Mouse (Mus musculus): Measurements from ENCODE around the gene Gng7.
A peak's percentile ranks its signal among the peaks of the same experiment; 100 is the strongest.

Gng7 gene

DNA sequence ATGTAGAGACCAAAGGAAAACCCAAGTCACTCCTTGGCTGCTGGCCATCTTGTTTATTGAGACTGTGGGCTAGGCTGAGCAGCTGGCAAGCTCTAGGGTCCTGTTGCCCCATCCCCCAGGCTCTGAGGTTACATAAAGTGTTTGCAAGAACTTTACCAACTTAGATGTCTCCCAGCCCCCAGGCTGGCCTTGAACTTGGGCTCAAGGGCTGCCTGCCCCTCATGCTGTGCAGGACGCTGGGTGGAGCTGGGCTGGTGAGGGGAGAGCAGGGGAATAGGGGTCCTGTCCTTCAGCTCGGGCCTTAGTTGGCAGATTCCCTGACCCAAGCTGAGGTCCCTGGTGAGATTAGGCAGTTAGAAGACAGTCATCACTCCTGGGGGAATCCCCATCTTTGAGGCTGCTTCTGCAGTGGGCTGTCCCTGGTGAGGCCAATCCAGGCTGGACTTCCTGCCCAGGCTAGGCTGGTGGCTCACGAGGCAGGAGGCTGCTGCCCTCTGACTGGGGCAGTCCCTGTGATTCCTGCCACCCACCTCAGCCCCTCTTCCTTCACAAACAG, 47.6 kb downstream of the Gng7 start:
- DNase-seq (ENCODE audit: low spot score in 2 of 2) = no peak

DNA sequence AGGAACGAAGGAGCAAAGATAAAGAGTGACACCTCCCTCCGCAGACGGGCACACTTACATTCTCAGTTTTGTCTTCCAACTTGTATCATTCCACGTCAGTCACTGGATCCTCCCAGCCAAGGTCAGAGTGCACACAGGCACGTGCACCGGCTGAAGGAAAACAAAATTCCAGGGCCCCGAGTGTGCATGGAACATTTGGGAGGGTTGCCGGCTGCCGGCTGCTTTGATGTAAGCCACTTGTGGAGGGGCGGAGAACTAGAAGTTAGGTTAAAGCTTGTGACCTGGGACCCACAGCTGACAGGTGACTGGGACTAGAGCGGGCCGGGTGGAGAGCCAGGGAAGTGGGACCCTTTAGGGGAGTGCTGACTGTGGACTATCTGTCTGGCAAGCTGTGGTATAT, 48.4 kb downstream of the Gng7 start:
- no peak for DNase-seq (ENCODE audit: low spot score in 2 of 2)

- DNase-seq (ENCODE audit: low spot score in 2 of 2) = no peak
Observed at GRCm38 (mm10) chr10:80963031-80963975, 51.4 kb downstream of the Gng7 start.

- DNase-seq (ENCODE audit: low spot score in 2 of 2) = no peak
Observed at GRCm38 (mm10) chr10:80962585-80962984, 52.2 kb downstream of the Gng7 start.

DNA sequence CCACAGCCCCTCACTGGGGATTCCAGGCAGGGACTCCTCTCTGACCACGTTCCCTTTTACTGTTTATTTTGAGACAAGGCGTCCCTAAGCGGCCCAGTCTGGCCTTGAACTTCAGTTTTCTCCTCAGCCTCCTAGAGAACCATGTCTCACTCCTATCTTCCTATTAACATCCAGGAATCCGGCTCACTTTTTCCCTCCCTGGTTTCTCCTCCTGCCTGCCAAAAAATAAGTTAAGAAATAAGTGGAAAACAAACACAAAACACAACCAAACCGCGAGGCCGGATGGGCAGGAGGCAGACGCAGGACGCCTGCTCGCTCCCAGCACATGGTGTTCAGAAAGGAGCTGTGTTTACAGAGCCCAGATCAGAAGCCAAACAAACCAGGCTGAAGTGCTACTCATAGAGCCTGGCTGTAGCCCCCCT, 52.7 kb downstream of the Gng7 start:
- no peak for DNase-seq (ENCODE audit: low spot score in 2 of 2)

DNA sequence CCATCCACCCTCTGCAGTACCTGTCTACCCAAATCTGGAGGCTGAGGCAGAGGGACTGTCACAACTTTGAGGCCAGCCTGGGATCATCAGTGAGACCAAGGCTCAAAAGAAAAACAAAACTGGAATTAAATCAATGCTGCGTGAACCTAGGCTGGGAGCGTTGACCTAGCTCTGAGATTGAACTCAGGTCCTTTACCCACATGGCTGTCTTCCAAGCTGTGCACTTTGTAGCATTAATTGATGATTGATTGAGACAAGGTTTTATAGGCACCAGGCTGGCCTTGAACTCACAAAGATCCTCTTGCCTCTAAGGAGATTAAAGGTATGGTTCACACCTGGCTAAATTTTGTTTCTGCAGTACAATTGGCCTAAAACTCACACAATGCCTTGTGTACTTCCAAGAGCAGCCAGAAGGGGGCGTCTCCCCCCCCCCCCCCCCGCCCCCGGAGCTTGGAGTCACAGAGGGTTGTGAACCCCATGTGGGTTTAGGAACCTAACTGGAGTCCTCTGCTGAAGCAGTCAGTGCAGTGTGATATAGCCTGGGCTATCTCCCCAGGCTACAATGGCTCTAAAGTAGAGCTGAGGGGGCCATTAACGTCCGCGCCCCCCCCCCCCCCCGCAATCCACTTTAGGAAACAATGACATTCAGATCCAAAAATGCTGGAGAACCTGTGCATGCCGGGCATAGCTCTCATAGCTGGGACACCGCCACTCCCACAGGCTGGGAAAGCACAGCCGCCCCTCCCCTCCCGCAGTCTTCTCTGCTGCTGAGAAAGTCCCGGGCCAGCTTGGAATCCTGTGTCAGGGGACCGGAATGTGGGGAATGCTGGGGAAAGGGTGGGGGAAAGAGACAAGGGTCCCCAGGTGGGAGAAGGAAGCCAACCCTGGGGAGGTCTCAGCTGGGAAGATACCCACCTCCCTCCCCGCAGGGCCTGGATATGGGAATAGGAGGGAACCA, 53.9 kb downstream of the Gng7 start:
- no peak for DNase-seq (ENCODE audit: low spot score in 2 of 2)

- DNase-seq (ENCODE audit: low spot score in 2 of 2) = no peak
Observed at GRCm38 (mm10) chr10:80958979-80959637, 55.6 kb downstream of the Gng7 start.

DNA sequence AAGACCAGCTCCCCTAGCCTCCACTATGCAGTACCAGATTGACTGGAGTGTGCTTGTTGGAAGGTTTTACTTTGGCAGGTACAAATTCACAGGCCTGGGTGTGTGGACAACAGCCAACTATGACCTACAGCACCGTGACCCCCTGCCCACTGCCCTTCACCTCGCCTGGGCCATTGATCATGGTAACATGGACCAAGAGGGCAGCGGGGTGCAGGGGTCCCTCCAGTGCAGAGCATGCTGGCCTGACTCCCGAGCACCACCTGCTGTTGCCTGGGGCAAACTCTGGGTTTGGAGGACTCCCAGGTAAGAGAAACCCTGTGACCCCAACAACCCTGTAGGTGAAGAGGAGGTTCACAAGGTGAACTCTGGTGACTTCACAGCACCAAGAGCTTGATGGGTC, 57.0 kb downstream of the Gng7 start:
- no peak for DNase-seq (ENCODE audit: low spot score in 2 of 2)

DNA sequence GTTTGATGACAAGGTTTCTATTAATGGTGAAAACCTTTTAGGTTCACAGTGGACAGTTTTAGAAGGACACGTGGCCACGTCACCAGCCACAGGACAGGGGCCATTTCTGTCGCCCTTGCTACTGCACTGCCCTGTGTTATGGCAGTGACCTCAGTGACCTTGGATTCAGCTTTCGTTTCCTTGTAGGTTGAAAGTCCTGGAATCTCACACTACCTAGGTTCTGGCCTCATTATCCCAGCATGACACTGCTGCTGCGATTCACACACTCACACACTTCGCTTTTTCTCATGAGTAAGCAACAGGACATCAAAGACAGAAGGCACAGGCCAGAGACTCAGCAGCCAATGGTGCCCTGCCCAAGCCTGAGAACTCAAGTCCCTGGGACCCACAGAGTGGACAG, 57.8 kb downstream of the Gng7 start:
- DNase-seq (ENCODE audit: low spot score in 2 of 2) = no peak

DNA sequence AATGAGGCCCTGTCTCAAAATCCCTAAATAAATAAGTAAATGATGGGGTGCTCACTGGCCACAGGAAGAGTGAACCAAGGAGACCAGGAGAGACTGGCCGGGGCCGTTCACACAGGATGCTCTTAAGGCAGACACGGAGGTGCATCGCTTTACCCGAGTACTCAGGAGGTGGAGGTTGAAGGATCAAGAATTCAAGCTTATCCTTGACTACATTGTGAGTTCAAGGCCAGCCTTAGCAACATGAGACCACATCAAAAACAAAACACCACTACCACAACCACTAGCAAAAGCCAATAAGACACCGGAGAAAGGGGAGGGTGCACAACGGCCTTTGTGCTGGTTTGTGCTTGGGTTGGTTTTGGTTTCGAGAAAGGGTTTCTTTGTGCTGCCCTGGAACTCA, 58.4 kb downstream of the Gng7 start:
- no peak for DNase-seq (ENCODE audit: low spot score in 2 of 2)

DNA sequence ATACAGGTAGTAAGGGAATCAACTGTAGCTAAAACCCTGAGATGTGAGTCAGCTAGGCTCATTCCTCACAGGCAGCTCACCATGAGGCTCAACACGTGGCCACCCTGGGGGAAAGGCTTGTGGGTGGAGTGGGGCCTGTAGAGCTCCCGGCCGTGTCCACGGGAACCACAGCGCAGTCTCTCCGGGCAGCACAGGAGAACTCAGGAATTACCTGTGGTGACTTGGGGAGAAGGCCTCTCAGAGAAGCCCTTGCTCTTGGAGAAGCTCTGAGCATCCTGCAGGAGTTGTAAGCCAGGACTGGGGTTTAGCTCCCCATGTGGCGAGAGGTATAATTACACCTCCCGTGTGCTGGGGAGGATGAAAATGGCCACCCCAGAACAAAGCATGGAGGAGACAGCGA, 59.2 kb downstream of the Gng7 start:
- DNase-seq (ENCODE audit: low spot score in 2 of 2) = peak in 1 of 2 experiments; percentile 55

GRCm38 (mm10) chr10:80954843-80955242, 59.9 kb downstream of the Gng7 start:
- no peak for DNase-seq (ENCODE audit: low spot score in 2 of 2)

DNA sequence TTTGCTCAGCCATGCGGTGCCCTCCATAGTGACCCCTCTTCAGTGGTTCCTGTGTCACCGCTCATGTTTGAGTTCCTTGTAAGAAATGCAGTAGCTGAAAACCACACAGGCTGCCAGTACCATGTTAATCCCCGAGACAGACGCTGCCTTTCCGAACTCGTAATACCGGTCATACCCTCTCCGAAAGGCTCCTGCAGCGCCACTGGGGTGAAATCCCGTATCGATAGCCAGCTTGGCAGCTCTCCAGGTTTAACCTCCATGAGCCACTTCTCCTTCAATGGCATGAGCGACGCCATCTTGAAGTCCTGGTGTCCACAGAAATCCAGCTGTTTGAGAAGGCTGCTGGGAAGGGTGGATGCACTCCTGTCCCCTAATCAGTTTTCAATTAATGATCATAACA, 60.3 kb downstream of the Gng7 start:
- DNase-seq (ENCODE audit: low spot score in 2 of 2) = no peak

DNA sequence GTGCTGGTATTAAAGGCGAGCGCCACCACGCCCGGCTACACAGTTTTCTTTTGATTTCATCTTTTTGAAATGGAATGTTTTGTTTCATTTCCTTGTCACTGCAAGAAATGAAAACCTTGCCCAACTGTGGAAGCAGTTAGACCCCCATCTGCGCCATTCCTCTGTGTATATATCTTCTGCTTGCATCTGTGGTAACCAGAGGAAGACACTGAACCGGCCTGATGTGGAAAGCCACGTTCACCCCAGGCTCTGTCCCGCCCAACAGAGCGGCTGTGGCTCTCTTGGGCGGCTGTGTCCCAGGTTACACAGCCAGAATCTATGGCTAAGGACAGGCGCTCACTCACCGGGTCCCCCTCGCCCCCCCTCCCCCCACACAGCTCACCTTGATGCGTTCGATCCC, 62.3 kb downstream of the Gng7 start:
- DNase-seq (ENCODE audit: low spot score in 2 of 2) = no peak

GRCm38 (mm10) chr10:80951761-80952390, 62.9 kb downstream of the Gng7 start:
- DNase-seq (ENCODE audit: low spot score in 2 of 2) = no peak

DNA sequence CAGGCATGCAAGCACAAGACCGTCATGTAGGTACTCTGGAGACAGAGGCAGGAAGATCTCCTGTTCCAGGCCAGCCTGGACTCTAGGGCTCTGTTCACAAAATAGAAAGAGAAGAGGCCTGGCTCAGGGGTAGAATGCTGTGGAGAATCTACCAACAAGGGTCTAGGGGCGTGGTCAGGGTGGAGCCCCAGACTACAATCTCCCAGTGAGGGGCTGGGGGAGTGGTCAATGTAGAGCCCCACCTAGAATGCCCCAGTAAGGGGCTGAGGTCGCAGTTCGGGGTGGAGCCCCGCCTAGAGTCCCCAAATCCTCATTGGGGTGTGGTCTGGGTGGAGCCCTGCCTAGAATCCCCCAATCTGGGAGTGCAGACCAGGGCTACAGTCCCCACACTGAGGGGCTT, 64.4 kb downstream of the Gng7 start:
- no peak for DNase-seq (ENCODE audit: low spot score in 2 of 2)

DNA sequence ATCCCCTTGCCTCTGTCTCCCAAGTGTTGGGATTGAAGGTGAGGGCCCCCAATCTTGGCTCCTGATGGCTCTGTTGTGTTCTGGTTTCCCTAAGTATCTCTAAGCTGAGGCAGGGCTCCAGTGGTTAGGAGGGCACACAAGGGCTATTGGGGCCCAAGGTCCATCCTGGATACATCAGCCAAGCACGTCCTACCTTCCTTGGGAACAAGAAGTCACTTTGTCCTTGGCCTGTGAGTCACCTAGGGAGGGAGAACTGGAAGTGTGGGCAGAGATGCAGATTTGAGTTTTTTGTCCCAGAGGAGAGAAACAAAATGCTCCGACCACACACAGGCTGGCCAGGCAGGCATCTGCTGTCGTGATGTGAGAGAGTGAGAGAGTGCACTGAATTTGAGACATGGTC, 65.7 kb downstream of the Gng7 start:
- DNase-seq (ENCODE audit: low spot score in 2 of 2) = no peak

GRCm38 (mm10) chr10:80948570-80948969, 66.2 kb downstream of the Gng7 start:
- DNase-seq (ENCODE audit: low spot score in 2 of 2) = no peak

DNA sequence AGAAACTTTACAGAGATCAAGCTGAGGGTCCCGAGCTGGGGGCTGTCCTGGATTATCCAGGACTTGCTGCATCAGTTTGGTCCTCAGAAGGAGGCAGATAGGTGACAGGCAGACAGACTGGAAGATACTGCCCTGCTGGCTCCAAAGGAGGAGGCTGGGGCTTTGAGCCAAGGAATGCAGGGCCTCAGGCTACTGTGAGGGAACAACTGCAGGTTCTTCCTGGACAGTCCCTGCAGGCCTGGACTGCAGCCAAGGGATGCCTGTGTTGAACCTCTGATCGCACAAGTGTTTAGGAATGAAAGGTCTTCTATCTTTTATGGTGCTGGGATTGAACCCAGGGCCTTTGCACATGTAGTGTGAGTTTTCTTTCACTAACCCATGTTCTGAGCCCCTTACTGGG, 66.9 kb downstream of the Gng7 start:
- DNase-seq (ENCODE audit: low spot score in 2 of 2) = no peak

DNA sequence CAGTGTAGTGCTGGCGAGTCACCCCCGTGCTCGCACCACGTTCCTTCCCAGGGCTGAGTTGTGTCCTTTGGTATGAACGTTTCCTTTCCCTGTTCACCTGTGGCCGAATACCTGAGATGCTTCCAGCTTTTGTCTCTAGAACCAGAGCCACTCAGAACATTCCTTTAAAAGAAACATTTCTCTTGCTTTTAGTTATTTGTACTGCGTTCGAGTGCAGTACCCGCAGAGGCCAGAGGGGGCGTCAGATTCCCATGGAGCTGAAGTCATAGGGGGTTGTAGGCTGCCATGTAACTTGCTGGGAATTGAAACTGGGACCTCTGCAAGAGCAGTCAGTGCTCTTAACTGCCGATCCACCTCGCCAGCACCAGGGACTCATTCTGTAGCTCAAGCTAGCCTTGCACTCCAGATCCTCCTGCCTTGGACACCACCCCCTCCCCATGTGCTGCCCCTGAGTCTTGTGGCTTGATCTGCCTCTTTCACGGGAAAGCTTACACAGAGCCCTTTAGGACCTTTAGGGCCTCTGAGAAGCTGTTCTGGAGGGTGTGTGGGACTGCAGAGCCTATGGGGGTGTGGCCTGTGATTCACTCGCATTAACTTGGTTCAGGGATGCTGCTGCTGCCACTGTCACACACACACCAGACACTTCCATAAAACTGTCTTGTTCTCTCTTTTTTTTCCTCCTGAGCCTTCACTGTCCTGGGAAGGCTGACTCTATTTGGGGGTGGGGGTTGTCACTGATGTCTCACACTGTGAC, 67.9 kb downstream of the Gng7 start:
- no peak for DNase-seq (ENCODE audit: low spot score in 2 of 2)

DNA sequence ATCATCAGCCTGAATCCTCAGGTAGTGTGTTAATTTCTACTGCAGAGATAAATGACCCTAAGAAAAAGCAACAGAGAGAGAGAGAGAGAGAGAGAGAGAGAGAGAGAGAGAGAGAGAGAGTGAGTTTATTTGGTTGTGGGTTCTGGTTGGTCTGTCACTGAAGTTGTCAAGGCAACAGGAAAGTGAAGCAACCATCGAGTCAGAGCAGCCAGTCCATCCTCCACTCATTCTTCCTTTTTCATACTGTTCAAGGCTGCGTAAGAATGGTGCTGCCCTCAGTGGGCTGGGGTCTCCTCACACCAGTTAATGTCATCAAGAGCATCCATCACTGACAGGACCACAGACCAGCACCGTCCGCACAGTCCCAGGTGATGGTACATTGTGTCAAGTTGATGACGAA, 70.5 kb downstream of the Gng7 start:
- no peak for DNase-seq (ENCODE audit: low spot score in 2 of 2)

Data from frontal cortex, postnatal 14 days (tissue).